Mouse (Mus musculus) mouse embryonic stem cell (cell line): Measurements from ENCODE around the gene Rhbdl1.

Experiments
- in situ Hi-C, 2 experiments: fragments of 300-500 bp; cut with MboI; formaldehyde crosslinking; loops; 1 replicate in 1 of 2; 3 replicates in 1 of 2; pipeline ENCODE4 v1.14.3; 2019 to 2020; ENCODE audit warnings: low sequenced_read_pairs in 2 of 2, low pct_unique_long_range_greater_than_20kb in 1 of 2, mixed read lengths in 1 of 2; ENCODE audit not compliant: unreplicated experiment in 1 of 2

Gene Rhbdl1

GRCm38 (mm10) chr17:25830806-25831431 is 6.2 kb downstream of the Rhbdl1 start:
- in situ Hi-C loops, result no loop called here

- in situ Hi-C loops, result no loop called here
Measured at GRCm38 (mm10) chr17:25830200-25830753, 6.8 kb downstream of the Rhbdl1 start.

DNA sequence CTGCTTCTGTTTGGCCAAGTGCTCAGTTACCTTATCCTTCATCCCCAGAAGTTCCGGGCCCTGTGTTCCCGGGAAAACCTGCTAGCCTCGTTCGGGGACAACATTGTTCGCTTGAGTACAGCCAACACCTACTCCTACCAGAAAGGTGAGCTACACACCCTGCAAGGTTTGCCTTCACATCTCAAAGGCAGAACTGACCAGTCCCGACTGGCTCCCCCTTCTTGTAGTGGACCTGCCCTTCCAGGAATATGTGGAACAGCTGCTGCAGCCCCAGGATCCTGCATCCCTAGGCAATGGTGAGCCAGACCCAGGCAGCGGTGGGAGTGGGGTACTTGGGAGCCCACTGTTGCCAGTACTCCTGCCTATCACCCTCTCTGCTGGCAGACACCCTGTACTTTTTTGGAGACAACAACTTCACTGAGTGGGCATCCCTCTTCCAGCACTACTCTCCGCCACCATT is 7.5 kb downstream of the Rhbdl1 start:
- in situ Hi-C loops, result no loop called here

DNA sequence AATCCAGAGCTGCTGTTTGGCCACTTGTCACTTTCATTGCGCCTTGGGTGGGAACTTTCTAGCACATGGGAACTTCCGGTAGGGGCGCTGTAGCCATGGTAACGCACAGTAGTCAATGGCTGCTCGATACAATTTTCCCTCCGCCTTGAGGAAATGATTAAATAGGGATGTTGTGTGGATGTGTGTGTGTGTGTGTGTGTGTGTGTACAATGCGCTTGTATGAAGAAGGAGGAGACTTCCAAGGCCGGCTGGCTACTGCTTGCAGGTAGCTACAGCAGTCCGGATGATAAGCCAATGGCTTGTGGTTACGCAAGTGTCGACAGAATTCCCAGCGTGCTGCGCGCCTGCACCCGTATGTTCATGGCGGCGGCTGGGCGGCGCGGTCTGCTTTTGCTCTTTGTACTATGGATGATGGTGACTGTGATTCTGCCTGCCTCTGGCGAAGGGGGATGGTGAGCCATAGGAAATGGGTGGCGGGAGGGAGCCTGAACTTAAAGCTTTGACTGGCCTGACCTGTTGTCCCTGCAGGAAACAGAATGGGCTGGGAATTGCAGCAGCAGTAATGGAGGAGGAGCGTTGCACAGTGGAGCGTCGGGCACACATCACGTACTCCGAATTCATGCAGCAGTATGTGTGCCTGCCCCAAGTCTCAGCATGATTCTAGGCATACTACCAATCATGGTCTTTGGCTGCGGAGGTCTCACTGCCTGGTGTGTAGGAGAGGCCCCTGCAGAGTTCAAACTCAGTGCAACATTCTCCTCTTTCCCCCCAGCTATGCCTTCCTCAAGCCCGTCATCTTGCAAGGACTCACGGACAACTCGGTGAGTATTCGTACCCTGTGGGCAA is 8.2 kb downstream of the Rhbdl1 start, which contains the start of gene Jmjd8:
Jmjd8 (plus strand) TSS at position 156 of the 846 bp plus-strand sequence.
- in situ Hi-C loops, result no loop called here

DNA sequence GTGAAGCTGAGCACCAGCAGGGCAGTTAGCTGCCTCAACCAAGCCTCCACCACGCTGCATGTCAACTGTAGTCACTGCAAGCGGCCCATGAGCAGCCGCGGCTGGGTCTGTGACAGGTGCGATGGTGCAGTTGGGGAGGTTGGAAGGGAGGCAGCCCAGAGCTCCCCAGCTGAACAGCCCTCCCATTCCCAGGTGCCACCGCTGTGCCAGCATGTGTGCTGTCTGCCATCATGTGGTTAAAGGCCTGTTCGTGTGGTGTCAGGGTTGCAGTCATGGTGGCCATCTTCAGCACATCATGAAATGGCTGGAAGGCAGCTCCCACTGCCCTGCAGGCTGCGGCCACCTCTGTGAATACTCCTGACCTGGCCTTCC is 8.9 kb downstream of the Rhbdl1 start:
- in situ Hi-C loops, result no loop called here

DNA sequence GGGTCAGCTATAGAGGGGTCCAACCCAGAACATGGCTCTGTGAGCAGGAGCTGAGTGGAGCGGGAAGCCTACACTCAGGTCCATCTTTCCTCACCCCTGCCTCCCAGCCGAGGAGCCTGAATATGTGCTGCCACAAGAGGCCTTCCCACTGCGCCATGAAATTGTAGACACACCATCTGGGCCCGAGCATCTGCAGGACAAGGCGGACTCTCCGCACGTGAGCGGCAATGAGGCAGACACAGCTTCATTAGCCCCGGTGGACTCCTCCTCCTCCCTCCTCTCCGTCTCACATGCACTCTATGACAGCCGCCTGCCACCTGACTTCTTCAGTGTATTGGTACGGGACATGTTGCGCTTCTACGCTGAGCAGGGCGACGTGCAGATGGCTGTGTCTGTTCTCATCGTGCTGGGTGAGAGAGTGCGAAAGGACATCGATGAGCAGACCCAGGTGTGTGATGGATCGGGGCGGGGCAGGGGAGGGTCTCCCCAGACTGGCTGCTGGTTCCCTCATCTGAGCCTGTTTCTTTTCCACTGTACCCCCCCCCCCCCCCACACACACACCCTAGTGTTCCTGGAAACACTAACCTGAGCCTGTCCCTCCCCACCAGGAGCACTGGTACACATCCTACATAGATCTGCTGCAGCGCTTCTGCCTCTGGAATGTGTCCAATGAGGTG is 9.4 kb downstream of the Rhbdl1 start:
- in situ Hi-C loops, result no loop called here

GRCm38 (mm10) chr17:25827011-25827410 is 10.1 kb downstream of the Rhbdl1 start:
- in situ Hi-C loops, result no loop called here

DNA sequence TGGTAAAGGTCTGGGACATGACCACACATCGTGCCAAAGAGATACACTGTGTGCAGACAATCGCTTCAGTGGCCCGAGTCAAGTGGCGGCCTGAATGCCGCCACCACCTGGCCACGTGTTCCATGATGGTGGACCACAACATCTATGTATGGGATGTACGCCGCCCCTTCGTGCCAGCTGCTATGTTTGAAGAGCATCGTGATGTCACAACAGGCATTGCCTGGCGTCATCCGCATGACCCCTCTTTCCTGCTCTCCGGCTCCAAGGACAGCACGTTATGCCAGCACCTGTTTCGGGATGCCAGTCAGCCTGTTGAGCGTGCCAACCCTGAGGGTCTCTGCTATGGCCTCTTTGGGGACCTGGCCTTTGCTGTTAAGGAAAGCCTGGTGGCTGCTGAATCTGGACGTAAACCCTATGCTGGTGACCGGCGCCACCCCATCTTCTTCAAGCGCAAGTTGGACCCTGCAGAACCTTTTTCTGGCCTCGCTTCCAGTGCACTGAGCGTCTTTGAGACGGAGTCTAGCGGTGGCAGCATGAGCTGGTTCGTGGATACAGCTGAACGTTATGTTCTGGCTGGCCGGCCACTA is 11.0 kb downstream of the Rhbdl1 start:
- in situ Hi-C loops, result no loop called here

- in situ Hi-C loops, result no loop called here
Measured at GRCm38 (mm10) chr17:25825311-25825710, 11.8 kb downstream of the Rhbdl1 start.

- in situ Hi-C loops, result no loop called here
Measured at GRCm38 (mm10) chr17:25824362-25825142, 12.5 kb downstream of the Rhbdl1 start.

- in situ Hi-C loops, result no loop called here
Measured at GRCm38 (mm10) chr17:25823452-25823851, 13.6 kb downstream of the Rhbdl1 start, which contains the start of gene Wdr24. Gene Wdr24, plus strand, starts transcription at chr17:25823627.

GRCm38 (mm10) chr17:25818851-25819780 is 18.0 kb downstream of the Rhbdl1 start:
- in situ Hi-C loops, result no loop called here

DNA sequence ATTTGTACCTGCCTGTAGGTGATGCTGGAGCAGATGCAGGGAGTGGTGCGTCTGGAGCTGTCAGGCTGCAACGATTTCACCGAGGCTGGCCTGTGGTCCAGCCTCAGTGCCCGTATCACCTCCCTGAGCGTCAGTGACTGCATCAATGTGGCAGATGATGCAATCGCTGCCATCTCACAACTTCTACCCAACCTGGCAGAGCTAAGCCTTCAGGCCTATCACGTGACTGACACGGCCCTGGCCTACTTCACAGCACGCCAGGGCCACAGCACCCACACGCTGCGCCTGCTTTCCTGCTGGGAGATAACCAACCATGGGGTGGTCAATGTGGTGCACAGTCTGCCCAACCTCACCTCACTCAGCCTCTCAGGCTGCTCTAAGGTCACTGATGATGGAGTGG is 19.4 kb downstream of the Rhbdl1 start:
- in situ Hi-C loops, result no loop called here

DNA sequence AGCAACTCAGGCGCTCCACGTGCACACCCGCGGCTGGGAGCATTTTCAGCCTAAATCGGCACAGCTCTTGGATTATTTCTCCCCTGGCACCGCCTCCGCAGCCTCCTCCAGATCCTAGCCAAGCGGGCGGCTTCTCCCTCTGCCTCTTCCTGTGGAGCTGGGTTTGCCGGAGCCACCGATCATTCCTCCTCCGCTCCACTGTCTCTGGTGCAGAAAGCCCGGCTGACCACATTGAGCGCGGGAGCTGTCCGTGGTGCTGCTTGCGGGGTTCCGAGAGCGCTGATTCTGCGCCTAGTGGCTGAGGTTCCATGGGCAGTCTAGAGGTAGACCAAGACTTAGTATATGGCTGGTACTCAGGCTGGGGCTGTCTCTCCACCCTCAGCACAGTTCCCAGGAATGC is 23.6 kb downstream of the Rhbdl1 start:
- in situ Hi-C loops, result no loop called here

DNA sequence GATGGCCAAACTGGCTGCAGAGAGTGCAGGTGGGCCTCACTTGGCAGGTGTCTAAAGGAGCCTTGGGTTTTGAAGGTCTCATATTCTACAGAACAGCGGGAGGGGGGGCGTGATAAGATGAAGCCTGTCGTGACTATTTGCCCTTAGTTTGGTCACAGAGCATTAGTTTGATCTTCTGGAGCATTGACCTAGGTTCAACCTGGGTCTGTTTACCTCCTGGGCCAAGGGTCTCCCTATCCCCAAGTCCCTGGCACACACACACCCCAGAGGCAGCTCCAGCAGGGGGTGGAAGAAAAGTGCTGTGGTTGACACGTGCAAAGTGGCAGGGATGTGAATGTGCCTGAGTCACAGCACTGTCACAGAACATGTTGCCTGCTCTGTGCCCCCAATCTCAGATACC is 26.2 kb downstream of the Rhbdl1 start:
- in situ Hi-C loops, result no loop called here

GRCm38 (mm10) chr17:25809606-25810340 is 27.3 kb downstream of the Rhbdl1 start:
- in situ Hi-C loops, result loop anchor here in 1 of 2 experiments (10.0 kb wide), 1 partner anchor 105 kb away; no protein-coding TSS in a partner anchor
